Mouse (Mus musculus): ENCODE results near the gene Btbd2. TPM values are rescaled to one million over a fixed set of nuclear protein-coding genes. Genes with fewer than 3 reads are reported as not detected.

Gene Btbd2
- polyA plus RNA-seq, 1 experiment: 22.1 TPM

DNA sequence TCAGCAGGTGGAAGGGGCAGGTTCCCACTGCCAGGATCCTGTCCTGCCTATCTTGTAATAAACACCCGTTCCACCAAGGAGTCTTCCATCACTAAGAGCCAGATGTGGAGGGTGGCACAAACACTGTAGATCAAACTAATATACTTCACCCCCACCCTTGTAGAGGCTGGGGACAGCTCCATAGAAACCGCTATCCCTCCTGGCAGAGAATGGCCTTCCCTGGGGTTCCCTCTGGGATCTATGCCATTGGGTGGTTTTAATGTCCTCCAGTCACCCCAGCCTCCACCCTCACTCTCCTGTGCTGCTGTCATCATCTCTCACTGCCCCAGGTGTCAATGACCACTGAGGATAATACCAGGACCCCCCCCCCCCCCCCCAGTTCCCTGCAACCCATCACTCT is 13.7 kb upstream of the Btbd2 start:
- no peak overlapping the region for H3K4me3 ChIP-seq (replicated peaks; ENCODE audit: control insufficient read depth, low read depth, low read length)
- H3K27ac ChIP-seq (ENCODE audit: control insufficient read depth, insufficient read depth, low read depth, low read length, poor library complexity): no peak overlapping the region
- H3K4me1 ChIP-seq (ENCODE audit: control insufficient read depth, insufficient read depth, low read length): peaks cover 3% of the 10 kb centered on the region; the same call in 1 of the 2 replicates
- 85% methylated on average over 2 of the region's 2 CpGs for WGBS
- no peak for TF ChIP-seq POLR2A (IDR thresholded peaks at IDR 0.05; ENCODE audit: borderline replicate concordance, control insufficient read depth, low read depth, low read length)
- no peak for TF ChIP-seq CTCF (IDR thresholded peaks at IDR 0.05; ENCODE audit: control insufficient read depth, insufficient read depth, low read length)

DNA sequence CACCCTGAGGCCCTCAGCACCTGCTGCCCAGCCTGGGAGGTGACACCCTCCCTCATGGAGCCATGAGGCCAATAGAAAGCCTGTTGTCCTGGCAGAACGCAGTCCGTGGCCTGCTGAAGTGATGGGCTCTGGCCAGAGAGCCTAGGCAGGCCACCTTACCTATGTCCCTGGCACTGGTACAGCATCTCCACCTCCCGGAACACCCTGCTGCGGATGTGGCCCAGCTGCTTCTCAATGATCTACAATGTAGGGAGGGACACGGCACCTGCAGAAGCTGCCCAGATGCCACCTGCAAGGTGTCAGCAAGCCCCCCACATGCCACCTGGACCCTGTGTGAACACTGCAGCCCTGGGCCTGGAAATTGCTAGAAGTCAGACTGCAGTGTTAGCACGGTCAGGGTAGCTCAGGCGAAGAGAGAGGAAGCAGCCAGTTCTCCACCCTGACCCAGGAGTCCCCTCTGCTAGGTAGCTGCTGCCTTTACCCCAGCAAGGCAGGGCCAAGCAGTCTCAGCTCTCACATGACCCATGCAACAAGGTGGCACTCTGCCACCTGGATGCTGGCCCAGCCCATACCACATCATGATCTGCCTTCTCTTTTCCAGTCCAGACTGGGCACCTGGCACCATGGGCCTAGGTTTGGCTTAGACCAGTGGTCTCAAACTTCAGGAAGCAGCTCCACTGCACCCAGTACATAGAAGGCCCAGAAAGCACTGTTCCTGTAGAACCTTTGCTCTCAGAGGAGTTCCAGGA is 13.0 kb upstream of the Btbd2 start:
- 91% methylated on average over 7 of the region's 7 CpGs for WGBS

DNA sequence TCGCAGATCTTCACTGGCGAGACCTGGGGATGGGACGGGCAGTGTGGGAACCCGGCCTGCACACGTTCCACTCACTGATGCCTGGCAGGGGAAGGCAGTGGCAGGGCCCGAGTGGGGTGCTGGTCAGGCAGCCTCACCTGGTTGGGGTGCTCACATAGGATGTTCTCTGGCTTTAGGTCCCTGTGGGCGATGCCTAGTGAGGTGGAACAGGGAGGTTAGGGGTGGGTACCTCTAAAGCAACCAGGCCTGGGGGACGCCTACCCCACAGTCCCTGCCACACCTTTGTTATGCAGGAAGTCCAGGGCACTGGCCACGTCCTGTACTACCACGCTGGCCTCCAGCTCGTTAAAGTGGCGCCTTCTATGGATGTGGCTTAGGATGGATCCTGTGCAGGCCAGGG is 12.1 kb upstream of the Btbd2 start:
- H3K4me3 ChIP-seq (replicated peaks; ENCODE audit: control insufficient read depth, low read depth, low read length): no peak overlapping the region

More for the DNA sequence above, 13.0 kb upstream of the Btbd2 start:
- Histone ChIP-seq H3K27ac (ENCODE audit: control insufficient read depth, insufficient read depth, low read depth, low read length, poor library complexity) (no peak overlapping the region), H3K4me1 (ENCODE audit: control insufficient read depth, insufficient read depth, low read length) (peaks cover 3% of the 10 kb centered on the region; the same call in 1 of the 2 replicates), H3K4me3 (replicated peaks; ENCODE audit: control insufficient read depth, low read depth, low read length) (no peak overlapping the region)
- no peak for TF ChIP-seq CTCF (IDR thresholded peaks at IDR 0.05; ENCODE audit: control insufficient read depth, insufficient read depth, low read length)
- TF ChIP-seq POLR2A (IDR thresholded peaks at IDR 0.05; ENCODE audit: borderline replicate concordance, control insufficient read depth, low read depth, low read length): no peak

GRCm38 (mm10) chr10:80668614-80669013 is 11.7 kb upstream of the Btbd2 start:
- Histone ChIP-seq H3K27ac (ENCODE audit: control insufficient read depth, insufficient read depth, low read depth, low read length, poor library complexity) (peak overlapping the region; percentile 5; the same call in 1 of the 2 replicates), H3K4me1 (ENCODE audit: control insufficient read depth, insufficient read depth, low read length) (peaks cover 4% of the 10 kb centered on the region; the same call in 1 of the 2 replicates), H3K4me3 (replicated peaks; ENCODE audit: control insufficient read depth, low read depth, low read length) (no peak overlapping the region)
- TF ChIP-seq POLR2A (IDR thresholded peaks at IDR 0.05; ENCODE audit: borderline replicate concordance, control insufficient read depth, low read depth, low read length) (no peak), CTCF (IDR thresholded peaks at IDR 0.05; ENCODE audit: control insufficient read depth, insufficient read depth, low read length) (no peak)
- 82% methylated on average over 11 of the region's 11 CpGs for WGBS

More for the DNA sequence above, 12.1 kb upstream of the Btbd2 start:
- WGBS: 82% methylated on average over 12 of the region's 12 CpGs
- Histone ChIP-seq H3K27ac (ENCODE audit: control insufficient read depth, insufficient read depth, low read depth, low read length, poor library complexity) (no peak overlapping the region; the same call in 1 of the 2 replicates), H3K4me1 (ENCODE audit: control insufficient read depth, insufficient read depth, low read length) (peaks cover 4% of the 10 kb centered on the region; the same call in 1 of the 2 replicates)
- TF ChIP-seq POLR2A (IDR thresholded peaks at IDR 0.05; ENCODE audit: borderline replicate concordance, control insufficient read depth, low read depth, low read length) (no peak), CTCF (IDR thresholded peaks at IDR 0.05; ENCODE audit: control insufficient read depth, insufficient read depth, low read length) (no peak)

- 92% methylated on average over 19 of the region's 19 CpGs for WGBS
- Histone ChIP-seq H3K4me1 (ENCODE audit: control insufficient read depth, insufficient read depth, low read length) (peaks cover 6% of the 10 kb centered on the region), H3K4me3 (replicated peaks; ENCODE audit: control insufficient read depth, low read depth, low read length) (no peak overlapping the region), H3K27ac (ENCODE audit: control insufficient read depth, insufficient read depth, low read depth, low read length, poor library complexity) (no peak overlapping the region)
- no peak for TF ChIP-seq POLR2A (IDR thresholded peaks at IDR 0.05; ENCODE audit: borderline replicate concordance, control insufficient read depth, low read depth, low read length)
- TF ChIP-seq CTCF (IDR thresholded peaks at IDR 0.05; ENCODE audit: control insufficient read depth, insufficient read depth, low read length): no peak
These were observed 10.1 kb upstream of the Btbd2 start for GRCm38 (mm10) chr10:80666837-80667412.

- TF ChIP-seq CTCF (IDR thresholded peaks at IDR 0.05; ENCODE audit: control insufficient read depth, insufficient read depth, low read length): no peak
- Histone ChIP-seq H3K4me3 (replicated peaks; ENCODE audit: control insufficient read depth, low read depth, low read length) (no peak overlapping the region), H3K27ac (ENCODE audit: control insufficient read depth, insufficient read depth, low read depth, low read length, poor library complexity) (peak overlapping the region; percentile 60; the same call in 1 of the 2 replicates), H3K4me1 (ENCODE audit: control insufficient read depth, insufficient read depth, low read length) (peaks cover 6% of the 10 kb centered on the region)
- WGBS: 27% methylated on average over 10 of the region's 10 CpGs
These were observed 9.3 kb upstream of the Btbd2 start for GRCm38 (mm10) chr10:80665981-80666733.

GRCm38 (mm10) chr10:80665459-80665858 is 8.6 kb upstream of the Btbd2 start:
- H3K27ac ChIP-seq (ENCODE audit: control insufficient read depth, insufficient read depth, low read depth, low read length, poor library complexity): no peak overlapping the region
- no peak overlapping the region for H3K4me3 ChIP-seq (replicated peaks; ENCODE audit: control insufficient read depth, low read depth, low read length)
- WGBS: 36% methylated on average over 4 of the region's 4 CpGs
- TF ChIP-seq CTCF (IDR thresholded peaks at IDR 0.05; ENCODE audit: control insufficient read depth, insufficient read depth, low read length) (no peak), POLR2A (IDR thresholded peaks at IDR 0.05; ENCODE audit: borderline replicate concordance, control insufficient read depth, low read depth, low read length) (no peak)
- peaks cover 6% of the 10 kb centered on the region for H3K4me1 ChIP-seq (ENCODE audit: control insufficient read depth, insufficient read depth, low read length)

- Histone ChIP-seq H3K27ac (ENCODE audit: control insufficient read depth, insufficient read depth, low read depth, low read length, poor library complexity) (peak overlapping the region; percentile 83), H3K4me3 (replicated peaks; ENCODE audit: control insufficient read depth, low read depth, low read length) (no peak overlapping the region), H3K4me1 (ENCODE audit: control insufficient read depth, insufficient read depth, low read length) (peaks cover 6% of the 10 kb centered on the region)
- 15% methylated on average over 10 of the region's 10 CpGs for WGBS
- TF ChIP-seq CTCF (IDR thresholded peaks at IDR 0.05; ENCODE audit: control insufficient read depth, insufficient read depth, low read length) (no peak), POLR2A (IDR thresholded peaks at IDR 0.05; ENCODE audit: borderline replicate concordance, control insufficient read depth, low read depth, low read length) (no peak)
These were observed 8.1 kb upstream of the Btbd2 start for GRCm38 (mm10) chr10:80665016-80665380.

Measured in bone marrow, adult 2 months (tissue).